Mouse (Mus musculus) left cerebral cortex, postnatal 36 days (tissue): Measurements from ENCODE around the gene Dcst2. TPM values are rescaled to one million over a fixed set of nuclear protein-coding genes. Genes with fewer than 3 reads are reported as not detected.
A peak's percentile ranks its signal among the peaks of the same experiment; 100 is the strongest.

Experiments
- DNase-seq, 2 experiments: peaks; one replicate each; pipeline ENCODE4 v3.0.0; 2021 to 2022; ENCODE audit warnings: low spot score in 2 of 2, mixed read lengths in 1 of 2
- intact Hi-C: fragments of 180-260 bp; cut with DNase I; formaldehyde crosslinking; loops from one replicate; pipeline ENCODE4 v1.15.1; 2025
- total RNA-seq, 2 experiments: library from RNA; stranded (reverse); gene quantifications; 2 replicates each; pipeline ENCODE4 v1.2.3; 2021

The Dcst2 gene
- total RNA-seq, 2 experiments from 2014 or later, result 0.23 to 0.39 TPM

GRCm38 (mm10) chr3:89328623-89329022 is 33.2 kb upstream of the Dcst2 start:
- no peak for DNase-seq
- intact Hi-C loops, result no loop called here

- no peak for DNase-seq
- intact Hi-C loops, result no loop called here
Measured at GRCm38 (mm10) chr3:89330346-89330745, 31.4 kb upstream of the Dcst2 start.

- intact Hi-C loops, result no loop called here
- no peak for DNase-seq
Measured at GRCm38 (mm10) chr3:89330948-89331347, 30.8 kb upstream of the Dcst2 start.

- DNase-seq, result no peak
- intact Hi-C loops, result no loop called here
Measured at GRCm38 (mm10) chr3:89331561-89331960, 30.2 kb upstream of the Dcst2 start.

- intact Hi-C loops, result no loop called here
- no peak for DNase-seq
Measured at GRCm38 (mm10) chr3:89332013-89332412, 29.8 kb upstream of the Dcst2 start.

- DNase-seq, result no peak
- intact Hi-C loops, result no loop called here
Measured at GRCm38 (mm10) chr3:89332476-89332875, 29.3 kb upstream of the Dcst2 start.

GRCm38 (mm10) chr3:89333053-89333452 is 28.7 kb upstream of the Dcst2 start:
- intact Hi-C loops, result no loop called here
- no peak for DNase-seq

- no peak for DNase-seq
- intact Hi-C loops, result no loop called here
Measured at GRCm38 (mm10) chr3:89336529-89336928, 25.2 kb upstream of the Dcst2 start.

GRCm38 (mm10) chr3:89337062-89337720 is 24.6 kb upstream of the Dcst2 start:
- DNase-seq, result no peak
- intact Hi-C loops, result no loop called here

- DNase-seq, result no peak
- intact Hi-C loops, result loop anchor here (2.0 kb wide), 1 partner anchor 17 kb away; no protein-coding TSS in a partner anchor
Measured at GRCm38 (mm10) chr3:89337721-89338578, 23.8 kb upstream of the Dcst2 start, which contains the start of gene Efna4. TSS of gene Efna4 (minus strand) at chr3:89338028.

GRCm38 (mm10) chr3:89339416-89339815 is 22.4 kb upstream of the Dcst2 start:
- DNase-seq, result peak; percentile 57
- intact Hi-C loops, result loop anchor here (2.0 kb wide), 1 partner anchor 19 kb away; no protein-coding TSS in a partner anchor

- peak; percentile 64 to 74 for DNase-seq
- intact Hi-C loops, result loop anchor here (2.0 kb wide), 1 partner anchor 14 kb away; no protein-coding TSS in a partner anchor
Measured at GRCm38 (mm10) chr3:89340465-89340864, 21.3 kb upstream of the Dcst2 start.

- no peak for DNase-seq
- intact Hi-C loops, result loop anchor here (2.0 kb wide), 1 partner anchor 13 kb away; no protein-coding TSS in a partner anchor
Measured at GRCm38 (mm10) chr3:89341794-89342193, 20.0 kb upstream of the Dcst2 start.

GRCm38 (mm10) chr3:89343279-89343678 is 18.5 kb upstream of the Dcst2 start:
- intact Hi-C loops, result no loop called here
- no peak for DNase-seq

- intact Hi-C loops, result no loop called here
- DNase-seq, result no peak
Measured at GRCm38 (mm10) chr3:89346815-89347540, 14.8 kb upstream of the Dcst2 start.

- DNase-seq, result no peak
- intact Hi-C loops, result no loop called here
Measured at GRCm38 (mm10) chr3:89347916-89348315, 13.9 kb upstream of the Dcst2 start.

GRCm38 (mm10) chr3:89348911-89349868 is 12.6 kb upstream of the Dcst2 start:
- intact Hi-C loops, result no loop called here
- peak; percentile 36 to 43 for DNase-seq

- peak; percentile 86 to 93 for DNase-seq
- intact Hi-C loops, result loop anchor here (5.0 kb wide), 1 partner anchor 33 kb away; no protein-coding TSS in a partner anchor
Measured at GRCm38 (mm10) chr3:89349869-89350501, 11.8 kb upstream of the Dcst2 start, which contains the start of gene Adam15. TSS of gene Adam15 (minus strand) at chr3:89349996.
